Mouse (Mus musculus): ENCODE measurements around the gene Homer2.
A peak's percentile ranks its signal among the peaks of the same experiment; 100 is the strongest.

Gene Homer2

GRCm38 (mm10) chr7:81651284-81651683 is 56.0 kb downstream of the Homer2 start:
- DNase-seq (ENCODE audit: low spot score), result no peak

GRCm38 (mm10) chr7:81649270-81649669 is 58.1 kb downstream of the Homer2 start:
- no peak for DNase-seq (ENCODE audit: low spot score)

- no peak for DNase-seq (ENCODE audit: low spot score)
Observed at GRCm38 (mm10) chr7:81647959-81648358, 59.4 kb downstream of the Homer2 start.

GRCm38 (mm10) chr7:81644551-81645235 is 62.6 kb downstream of the Homer2 start:
- DNase-seq (ENCODE audit: low spot score), result no peak

- DNase-seq (ENCODE audit: low spot score), result no peak
Observed at GRCm38 (mm10) chr7:81641101-81641500, 66.2 kb downstream of the Homer2 start.

GRCm38 (mm10) chr7:81632586-81632985 is 74.7 kb downstream of the Homer2 start:
- DNase-seq (ENCODE audit: low spot score), result no peak

GRCm38 (mm10) chr7:81631261-81631660 is 76.1 kb downstream of the Homer2 start:
- no peak for DNase-seq (ENCODE audit: low spot score)

GRCm38 (mm10) chr7:81626460-81626859 is 80.9 kb downstream of the Homer2 start:
- no peak for DNase-seq (ENCODE audit: low spot score)

GRCm38 (mm10) chr7:81623767-81624166 is 83.6 kb downstream of the Homer2 start:
- DNase-seq (ENCODE audit: low spot score), result no peak

GRCm38 (mm10) chr7:81622793-81623192 is 84.5 kb downstream of the Homer2 start:
- DNase-seq (ENCODE audit: low spot score), result no peak

GRCm38 (mm10) chr7:81615031-81615430 is 92.3 kb downstream of the Homer2 start:
- DNase-seq (ENCODE audit: low spot score), result no peak

GRCm38 (mm10) chr7:81612856-81613635 is 94.3 kb downstream of the Homer2 start:
- no peak for DNase-seq (ENCODE audit: low spot score)

GRCm38 (mm10) chr7:81610125-81610524 is 97.2 kb downstream of the Homer2 start:
- peak; percentile 42 for DNase-seq (ENCODE audit: low spot score)

GRCm38 (mm10) chr7:81606452-81606851 is 100.9 kb downstream of the Homer2 start:
- no peak for DNase-seq (ENCODE audit: low spot score)

- no peak for DNase-seq (ENCODE audit: low spot score)
Observed at GRCm38 (mm10) chr7:81605489-81605888, 101.8 kb downstream of the Homer2 start.

- DNase-seq (ENCODE audit: low spot score), result no peak
Observed at GRCm38 (mm10) chr7:81604991-81605390, 102.3 kb downstream of the Homer2 start.

GRCm38 (mm10) chr7:81599379-81600280 is 107.7 kb downstream of the Homer2 start:
- no peak for DNase-seq (ENCODE audit: low spot score)

- no peak for DNase-seq (ENCODE audit: low spot score)
Observed at GRCm38 (mm10) chr7:81597660-81598059, 109.7 kb downstream of the Homer2 start.

GRCm38 (mm10) chr7:81596086-81596485 is 111.2 kb downstream of the Homer2 start:
- DNase-seq (ENCODE audit: low spot score), result no peak

- DNase-seq (ENCODE audit: low spot score), result no peak
Observed at GRCm38 (mm10) chr7:81595056-81595455, 112.3 kb downstream of the Homer2 start.

GRCm38 (mm10) chr7:81593387-81593786 is 113.9 kb downstream of the Homer2 start:
- DNase-seq (ENCODE audit: low spot score), result no peak

- no peak for DNase-seq (ENCODE audit: low spot score)
Observed at GRCm38 (mm10) chr7:81592686-81593085, 114.6 kb downstream of the Homer2 start.
